Mouse (Mus musculus) mature B cell (primary cell): ENCODE measurements around the gene Heatr1.

ENCODE experiments used
- in situ Hi-C: fragments of 300-500 bp; cut with MboI; formaldehyde crosslinking; loops from 2 replicates; pipeline ENCODE4 v1.14.3; 2019

Heatr1 gene

DNA sequence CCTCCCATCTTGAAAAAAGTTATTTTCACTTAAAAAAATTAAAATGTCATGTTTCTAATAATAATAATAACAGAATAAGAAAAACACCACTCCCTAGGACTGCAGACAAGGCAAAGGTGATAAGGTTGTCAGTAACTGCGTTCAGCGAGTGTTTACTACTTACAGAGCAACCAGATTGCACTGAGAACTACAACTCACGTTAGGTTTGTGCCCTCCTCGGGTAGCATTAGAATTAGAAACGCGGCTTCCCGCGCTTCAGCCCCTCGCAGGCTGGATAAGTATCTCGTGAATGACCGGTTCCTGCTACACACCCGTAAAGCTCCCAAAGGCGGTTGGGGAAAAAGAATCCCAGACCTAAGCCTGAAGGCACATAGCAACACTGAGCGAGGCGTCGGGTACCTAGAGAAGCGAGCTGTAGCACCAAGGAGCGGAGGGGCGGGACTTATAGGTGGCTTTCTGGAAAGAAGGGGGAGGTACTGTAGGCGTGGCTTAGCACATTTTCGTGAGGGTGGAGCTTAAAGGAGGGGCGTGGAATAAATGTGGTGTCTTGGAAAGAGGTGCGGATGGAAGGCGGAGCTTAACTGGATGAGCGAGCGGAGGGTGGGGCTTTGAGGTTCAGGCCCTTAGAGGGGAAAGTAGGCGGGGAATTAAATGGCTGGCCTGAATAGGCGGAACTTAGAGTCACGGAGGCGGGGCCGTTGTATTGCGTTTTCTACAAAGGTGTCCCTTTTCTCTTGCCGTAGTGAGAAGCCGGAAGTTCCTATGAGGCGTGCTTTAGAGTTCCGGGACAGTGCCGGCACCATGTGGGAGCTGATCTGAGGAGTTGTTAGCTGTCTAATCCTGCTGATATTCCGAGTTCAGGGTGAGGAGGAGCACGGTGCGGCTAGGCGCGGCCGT is at the start of gene Heatr1:
Gene Heatr1 (plus strand): TSS at position 419 of the 897 bp plus-strand sequence.
- in situ Hi-C loops, result no loop called here

GRCm38 (mm10) chr13:12346837-12347236 is 48.0 kb upstream of the Heatr1 start:
- in situ Hi-C loops, result no loop called here

GRCm38 (mm10) chr13:12349197-12349824 is 45.5 kb upstream of the Heatr1 start:
- in situ Hi-C loops, result no loop called here

DNA sequence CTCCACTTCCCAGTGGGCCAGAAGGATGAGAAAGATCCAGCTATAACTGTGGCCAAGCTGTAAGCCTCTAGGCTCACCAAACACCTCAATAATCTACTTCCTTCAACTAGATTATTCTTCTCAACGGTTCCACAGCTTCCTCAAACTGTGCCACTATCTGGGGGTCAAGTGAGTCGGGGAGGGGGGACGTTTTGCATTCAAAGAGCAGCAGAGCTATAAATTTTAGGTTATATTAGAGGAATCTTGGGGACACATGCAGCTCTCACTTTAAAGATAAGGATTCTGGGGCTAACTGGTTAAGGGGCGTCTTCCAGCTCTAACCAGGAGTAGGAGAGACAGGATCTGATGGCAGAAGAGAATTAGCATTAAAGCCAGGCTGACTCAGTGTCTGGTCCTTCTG is 38.6 kb upstream of the Heatr1 start:
- in situ Hi-C loops, result no loop called here

DNA sequence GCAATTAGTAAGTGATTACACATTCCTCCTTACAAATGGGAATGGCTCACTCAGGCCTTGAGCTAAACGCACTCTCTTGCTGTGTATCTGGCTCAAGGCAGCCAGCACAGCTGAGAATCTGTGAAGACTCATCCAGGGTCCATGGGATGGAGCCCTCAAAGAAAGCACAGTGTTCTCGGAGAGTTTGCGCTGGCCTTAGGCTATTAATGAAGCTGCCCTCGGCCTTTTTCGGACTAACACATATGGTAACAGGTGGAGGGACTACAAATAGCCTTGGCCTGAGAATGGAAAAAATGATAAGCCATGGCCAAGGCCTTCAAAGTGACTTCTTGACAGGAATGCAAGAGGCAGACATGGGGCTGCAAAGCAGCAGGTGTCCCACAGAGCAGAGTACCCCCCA is 37.3 kb upstream of the Heatr1 start:
- in situ Hi-C loops, result no loop called here

- in situ Hi-C loops, result no loop called here
These were observed 33.3 kb upstream of the Heatr1 start for GRCm38 (mm10) chr13:12361486-12361885.

GRCm38 (mm10) chr13:12369041-12369621 is 25.7 kb upstream of the Heatr1 start:
- in situ Hi-C loops, result no loop called here

DNA sequence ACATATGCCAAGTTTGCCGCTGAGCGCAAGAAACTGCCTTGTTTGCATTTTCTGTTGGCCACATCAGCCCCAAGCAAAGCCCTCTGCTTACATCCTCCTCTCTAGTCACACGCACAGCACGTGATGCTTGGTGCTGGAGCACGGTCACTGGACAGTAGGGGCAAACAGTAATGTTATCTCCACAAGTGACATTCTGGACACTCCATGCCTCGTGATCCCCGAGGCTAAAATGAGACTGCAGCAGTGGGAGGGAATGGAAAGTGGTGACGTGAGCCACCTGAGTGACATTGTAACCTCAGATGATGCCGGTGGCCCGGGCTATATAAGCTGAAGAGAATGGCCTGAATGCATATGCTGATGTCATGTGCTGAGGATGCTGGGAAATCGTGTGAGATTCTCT is 24.9 kb upstream of the Heatr1 start:
- in situ Hi-C loops, result no loop called here

- in situ Hi-C loops, result no loop called here
These were observed 22.1 kb upstream of the Heatr1 start for GRCm38 (mm10) chr13:12372755-12373154.

- in situ Hi-C loops, result no loop called here
These were observed 18.0 kb upstream of the Heatr1 start for GRCm38 (mm10) chr13:12376778-12377177.

- in situ Hi-C loops, result no loop called here
These were observed 10.0 kb upstream of the Heatr1 start for GRCm38 (mm10) chr13:12384796-12385195.

GRCm38 (mm10) chr13:12386286-12386685 is 8.5 kb upstream of the Heatr1 start:
- in situ Hi-C loops, result no loop called here

- in situ Hi-C loops, result no loop called here
These were observed 744 bp downstream of the Heatr1 start for GRCm38 (mm10) chr13:12395571-12395970.

DNA sequence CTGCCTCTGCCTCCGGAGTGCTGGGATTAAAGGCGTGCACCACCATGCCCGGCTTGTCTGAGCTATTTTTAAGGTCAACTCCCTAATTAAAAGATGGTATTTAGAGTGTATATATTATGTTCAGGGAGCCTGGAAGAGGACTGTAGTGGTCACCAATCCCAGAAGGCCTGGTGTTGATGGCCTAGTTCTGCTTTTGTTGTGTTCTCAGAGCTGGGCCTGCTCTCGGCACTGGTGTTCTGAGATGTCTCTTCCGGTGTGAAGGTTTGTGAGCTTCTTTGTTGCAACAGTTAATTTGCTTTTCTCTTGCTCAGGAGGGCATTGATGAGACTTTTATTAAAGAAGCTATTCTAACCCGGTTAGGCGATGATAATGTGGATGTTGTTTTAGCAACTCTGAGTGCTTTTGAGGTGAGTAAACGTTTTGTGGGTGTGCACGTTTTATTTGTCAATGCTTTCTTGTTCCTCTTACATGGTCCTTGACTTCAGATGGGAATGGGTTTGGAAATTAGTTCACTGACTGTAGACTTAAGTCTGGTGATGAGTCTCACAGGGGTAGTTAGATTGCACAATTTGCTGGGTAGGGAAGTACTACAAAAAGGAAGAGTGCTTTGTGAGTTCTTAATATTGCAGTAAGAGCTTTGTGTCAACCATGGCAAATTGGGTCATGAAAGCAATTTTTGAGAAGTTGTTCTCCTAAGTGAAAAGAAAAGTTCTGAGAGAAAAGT is 13.7 kb downstream of the Heatr1 start:
- in situ Hi-C loops, result no loop called here

- in situ Hi-C loops, result no loop called here
These were observed 17.2 kb downstream of the Heatr1 start for GRCm38 (mm10) chr13:12412016-12412415.

DNA sequence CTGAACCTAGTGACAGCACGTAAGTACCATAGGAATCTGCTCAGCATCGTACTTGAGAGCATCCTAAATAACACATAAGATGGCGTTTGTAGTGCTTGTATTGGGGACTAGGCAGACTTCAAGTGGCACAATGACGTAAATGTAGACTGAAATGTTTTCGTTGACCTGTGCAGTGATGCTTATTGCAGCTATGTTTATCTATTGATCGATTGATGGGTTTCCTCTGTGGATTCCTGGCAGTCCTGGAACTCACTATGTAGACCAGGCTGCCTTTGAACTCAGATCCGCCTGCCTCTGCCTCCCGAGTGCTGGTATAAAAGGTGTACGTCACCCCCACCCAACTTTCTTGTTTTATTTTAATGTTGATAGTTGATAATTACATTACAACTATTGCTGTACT is 25.8 kb downstream of the Heatr1 start:
- in situ Hi-C loops, result no loop called here

GRCm38 (mm10) chr13:12428556-12428955 is 33.7 kb downstream of the Heatr1 start:
- in situ Hi-C loops, result no loop called here

DNA sequence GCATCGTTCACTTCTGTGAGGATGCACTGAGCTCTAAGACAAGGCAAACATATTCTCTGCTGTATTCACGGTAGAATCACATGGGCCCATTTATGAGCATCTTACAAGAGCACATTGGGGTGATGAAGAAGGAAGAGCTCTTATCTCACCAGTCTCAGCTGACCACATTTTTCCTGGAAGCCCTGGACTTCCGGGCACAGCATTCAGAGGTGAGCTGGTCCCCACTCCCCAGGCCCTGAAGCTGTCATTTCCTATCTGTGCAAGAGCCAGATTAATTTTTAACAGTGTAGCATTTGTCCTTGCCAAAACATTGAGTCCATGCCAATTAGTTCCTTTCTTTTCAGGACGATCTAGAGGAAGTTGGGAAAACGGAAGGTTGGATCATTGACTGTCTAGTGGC is 39.0 kb downstream of the Heatr1 start:
- in situ Hi-C loops, result no loop called here

DNA sequence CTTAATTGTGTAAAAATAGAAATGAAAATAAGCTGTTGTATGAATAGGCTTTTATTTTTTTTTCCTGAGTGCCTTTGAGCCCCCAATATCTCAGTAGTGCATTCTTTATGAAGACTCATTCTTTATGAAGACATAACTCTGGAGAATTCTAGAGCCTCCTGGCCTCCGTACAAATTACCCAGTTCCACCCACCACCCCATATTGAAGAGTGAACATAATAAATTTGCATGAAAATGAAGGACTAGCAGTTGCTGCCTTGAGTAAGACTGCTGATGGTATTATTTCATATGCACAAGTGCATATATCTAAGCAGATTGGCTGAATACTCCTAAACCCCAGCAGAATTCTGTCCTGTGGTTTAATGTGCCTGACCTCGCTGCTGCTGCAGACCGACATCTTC is 44.8 kb downstream of the Heatr1 start:
- in situ Hi-C loops, result no loop called here

GRCm38 (mm10) chr13:12440813-12441212 is 46.0 kb downstream of the Heatr1 start:
- in situ Hi-C loops, result no loop called here

DNA sequence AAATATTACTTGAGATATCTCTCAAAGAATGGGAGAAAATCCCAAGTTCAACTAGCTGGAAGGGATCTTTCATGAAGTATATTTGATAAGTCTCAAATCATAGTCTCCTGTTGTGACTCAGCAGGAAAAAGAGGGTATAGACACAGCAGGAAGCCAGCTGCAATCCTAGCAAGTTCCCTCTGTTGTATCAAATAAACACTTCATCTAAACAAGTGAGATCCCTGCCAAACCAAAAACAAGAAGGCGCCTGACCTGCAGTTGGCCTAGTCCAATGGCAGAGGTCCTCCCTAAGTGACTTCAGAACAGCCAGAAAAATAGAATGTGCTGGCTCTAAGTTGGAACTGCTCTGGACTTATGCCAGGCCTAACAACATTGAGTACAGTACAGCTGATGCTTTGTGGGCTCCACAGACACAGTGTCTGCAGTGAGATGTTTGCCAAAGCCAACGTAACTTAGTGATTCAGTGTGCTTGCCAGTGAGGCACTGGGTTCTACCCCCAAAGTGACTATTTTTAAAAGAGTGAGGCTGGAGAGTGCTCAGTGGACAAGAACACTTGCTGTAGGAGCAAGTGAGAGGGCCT is 47.3 kb downstream of the Heatr1 start:
- in situ Hi-C loops, result no loop called here

DNA sequence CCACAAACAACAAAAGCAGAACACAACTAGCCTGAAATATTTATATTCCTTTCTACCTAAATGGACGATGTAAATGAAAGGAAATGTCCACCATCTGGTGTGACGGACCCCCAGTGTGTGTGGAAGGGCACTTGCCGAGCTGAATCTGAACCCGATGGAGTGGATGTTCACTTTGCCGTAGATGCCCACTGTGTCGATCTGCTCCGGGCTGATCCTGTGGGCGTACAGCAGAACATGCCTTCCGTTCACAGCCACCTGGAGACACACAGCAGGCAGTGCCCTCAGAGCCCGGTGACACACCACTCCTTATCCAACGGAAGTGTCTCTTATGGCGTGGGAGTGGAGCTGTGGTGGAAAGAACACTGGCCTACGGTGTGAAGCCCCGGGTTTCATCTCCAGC is 58.3 kb downstream of the Heatr1 start:
- in situ Hi-C loops, result no loop called here
